Mouse (Mus musculus): ENCODE data around the gene Gm12248. TPM values are rescaled to one million over a fixed set of nuclear protein-coding genes. Genes with fewer than 3 reads are reported as not detected.
"Not testable (repeated sequence)": the region's sequence is repeated elsewhere in the genome, so short reads cannot be mapped to it uniquely, and the experiment has no call there.

Gm12248 gene
- total RNA-seq, 4 experiments from 2014 or later, result not detected

DNA sequence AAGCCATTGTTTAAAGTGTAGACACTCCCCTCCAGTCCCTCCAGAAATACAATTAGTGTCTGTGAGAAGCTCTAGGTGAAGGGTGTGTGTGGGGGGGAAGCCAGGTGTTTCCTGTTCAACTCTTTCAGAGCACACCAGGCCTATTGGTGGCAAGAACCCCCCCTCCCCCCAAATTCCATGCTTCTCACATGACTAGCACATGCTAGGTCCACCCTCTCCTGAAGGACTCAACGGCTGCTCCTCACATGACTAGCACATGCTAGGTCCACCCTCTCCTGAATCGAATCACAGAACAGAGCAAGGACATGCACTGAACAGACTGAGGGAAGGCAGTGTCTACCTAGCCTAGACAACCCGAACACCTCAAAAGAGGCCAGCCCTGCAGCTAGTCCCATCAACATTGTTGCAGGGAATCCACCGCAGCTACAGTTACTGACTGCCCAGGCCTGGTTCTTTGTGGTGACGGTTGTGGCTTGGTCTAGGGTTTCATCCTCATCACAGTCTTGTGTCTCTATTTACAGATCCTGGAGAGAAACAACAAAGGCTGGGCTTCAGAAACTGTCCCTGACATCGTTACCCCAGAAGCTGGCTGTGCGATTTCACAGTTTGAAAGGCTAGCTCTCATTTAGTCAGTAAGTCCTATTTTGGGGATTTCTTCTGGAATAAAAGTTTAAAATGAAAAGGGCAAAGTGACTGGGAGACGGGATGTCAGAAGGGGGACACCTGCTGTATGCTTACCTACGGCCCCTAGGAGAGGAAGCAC, 9.8 kb upstream of the Gm12248 start:
- DNase-seq (ENCODE audit: low spot score in 2 of 2), result no peak

DNA sequence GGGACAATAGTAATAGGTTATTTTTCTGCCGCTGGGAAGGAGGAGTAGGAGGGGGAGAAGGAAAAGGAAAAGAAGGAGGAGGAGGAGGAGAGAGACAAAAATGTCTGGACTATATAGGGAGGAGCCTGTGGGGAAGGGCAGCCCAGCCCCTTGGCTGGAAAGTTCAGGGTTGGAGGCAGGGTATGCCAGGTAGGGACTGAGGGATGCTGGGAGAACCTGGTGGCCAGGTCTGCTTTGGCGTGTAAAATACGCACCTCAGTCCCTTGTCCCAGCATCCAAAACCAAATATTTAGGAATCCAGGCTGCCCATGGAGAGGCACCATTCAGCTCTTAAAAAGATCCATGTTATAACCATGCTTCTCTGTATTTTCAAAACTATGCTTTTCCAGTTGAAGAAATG, 9.2 kb upstream of the Gm12248 start:
- DNase-seq (ENCODE audit: low spot score in 2 of 2), result no peak

DNA sequence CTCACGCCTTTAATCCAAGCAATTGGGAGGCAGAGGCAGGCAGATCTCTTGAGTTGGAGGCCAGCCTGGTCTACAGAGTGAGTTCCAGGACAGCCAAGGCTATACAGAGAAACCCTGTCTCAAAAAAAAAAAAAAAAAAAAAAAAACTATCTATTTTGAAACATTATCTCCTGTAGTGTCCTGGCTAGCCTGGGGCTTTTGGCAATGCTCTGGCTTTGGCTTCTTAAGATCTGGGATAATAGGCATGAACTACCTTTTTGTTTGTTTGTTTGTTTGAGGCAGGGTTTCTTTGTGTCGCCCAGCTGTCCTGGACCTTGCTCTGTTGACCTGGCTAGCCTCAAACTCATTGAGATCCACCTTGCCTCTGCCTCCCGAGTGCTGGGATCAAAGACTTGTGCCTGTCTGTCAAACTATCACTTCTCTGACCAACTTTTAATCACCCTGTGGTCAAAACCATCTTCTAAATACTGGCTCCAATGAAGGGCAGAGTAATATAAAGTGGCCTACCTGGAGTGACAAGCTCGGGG, 8.3 kb upstream of the Gm12248 start:
- DNase-seq (ENCODE audit: low spot score in 2 of 2), result no peak

DNA sequence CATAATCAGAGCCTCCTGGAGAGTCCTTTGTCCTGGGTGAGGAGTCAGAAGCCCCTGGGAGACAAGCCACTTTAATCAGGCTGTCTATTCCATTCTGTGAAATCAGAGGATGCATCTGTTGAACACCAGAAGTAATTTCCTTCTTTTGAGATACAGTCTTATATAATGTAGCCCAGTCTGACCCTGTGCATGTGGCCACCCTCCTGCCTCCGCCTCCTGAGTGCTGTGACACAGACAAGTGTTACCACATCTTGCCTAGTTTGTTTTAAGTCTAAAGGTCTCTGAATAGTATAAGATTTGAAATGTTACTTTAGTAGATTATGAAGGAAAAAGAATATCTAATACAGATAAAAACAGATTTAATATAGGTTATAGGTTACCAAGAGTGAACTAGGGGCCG, 7.1 kb upstream of the Gm12248 start:
- DNase-seq (ENCODE audit: low spot score in 2 of 2), result no peak

GRCm38 (mm10) chr11:58098366-58098720, 5.4 kb upstream of the Gm12248 start:
- not testable (repeated sequence) for DNase-seq (ENCODE audit: low spot score in 2 of 2)

GRCm38 (mm10) chr11:58097621-58098365, 4.9 kb upstream of the Gm12248 start:
- DNase-seq (ENCODE audit: low spot score in 2 of 2), result no peak

GRCm38 (mm10) chr11:58096821-58097620, 4.1 kb upstream of the Gm12248 start:
- no peak for DNase-seq (ENCODE audit: low spot score in 2 of 2)

DNA sequence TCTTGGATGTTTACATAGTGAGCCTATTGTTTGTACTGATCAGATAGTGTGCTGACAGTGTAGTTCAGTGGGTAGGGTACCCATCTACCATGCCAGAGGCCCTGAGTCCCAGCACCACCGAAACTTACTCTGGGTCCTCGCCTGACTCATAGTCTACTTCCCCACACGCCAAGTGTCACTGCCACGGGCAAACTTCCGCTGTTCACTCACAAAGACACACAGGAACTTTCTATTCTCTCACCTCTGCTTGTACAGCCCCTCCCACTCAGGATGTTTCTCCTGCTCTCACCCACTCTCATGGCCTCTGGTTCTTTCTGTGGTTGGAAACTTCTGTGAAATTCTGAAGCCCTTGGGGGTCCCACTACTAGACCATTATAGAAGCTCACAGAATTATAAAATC, 3.2 kb upstream of the Gm12248 start:
- DNase-seq (ENCODE audit: low spot score in 2 of 2), result no peak

DNA sequence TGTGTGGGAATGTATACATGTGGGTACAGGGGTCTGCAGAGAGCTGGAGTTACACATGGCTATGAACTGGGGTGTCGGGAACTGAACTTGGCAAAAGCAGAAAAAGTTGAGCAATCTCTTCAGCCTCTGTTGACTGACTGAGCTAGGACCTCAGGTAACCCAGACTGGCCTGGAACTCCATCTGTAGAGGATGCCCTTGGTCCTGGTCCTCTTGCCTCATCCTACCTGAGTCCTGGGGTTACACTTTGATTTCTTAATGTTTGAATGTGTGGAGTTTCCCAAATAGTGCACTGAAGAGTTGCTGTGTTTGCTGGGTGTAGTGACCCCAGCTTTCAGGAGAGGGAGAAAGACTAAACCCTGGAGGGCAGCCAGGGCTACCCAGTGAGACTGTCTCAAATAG, 2.6 kb upstream of the Gm12248 start:
- DNase-seq (ENCODE audit: low spot score in 2 of 2), result no peak

DNA sequence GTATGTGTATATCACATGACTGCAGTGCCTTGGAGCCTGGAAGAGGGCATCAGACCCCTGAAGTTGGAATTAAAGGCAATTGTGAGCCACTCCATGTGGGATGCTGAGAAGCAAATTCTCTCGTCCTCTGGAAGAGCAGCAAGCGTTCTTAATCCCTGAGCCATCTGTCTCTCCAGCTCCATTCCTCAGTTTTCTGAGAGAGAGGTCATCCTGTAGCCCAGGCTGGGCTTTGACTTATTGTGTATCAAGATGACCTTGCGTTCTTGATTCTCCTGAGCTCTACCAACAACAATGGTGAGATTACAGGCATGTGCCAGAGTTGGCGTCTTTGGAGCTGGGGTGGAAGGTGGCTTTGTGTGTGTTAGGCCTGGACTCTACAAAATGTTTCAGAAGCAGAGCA, 1.8 kb upstream of the Gm12248 start:
- no peak for DNase-seq (ENCODE audit: low spot score in 2 of 2)

- no peak for DNase-seq (ENCODE audit: low spot score in 2 of 2)
Observed at GRCm38 (mm10) chr11:58092541-58092940, 393 bp downstream of the Gm12248 start.

DNA sequence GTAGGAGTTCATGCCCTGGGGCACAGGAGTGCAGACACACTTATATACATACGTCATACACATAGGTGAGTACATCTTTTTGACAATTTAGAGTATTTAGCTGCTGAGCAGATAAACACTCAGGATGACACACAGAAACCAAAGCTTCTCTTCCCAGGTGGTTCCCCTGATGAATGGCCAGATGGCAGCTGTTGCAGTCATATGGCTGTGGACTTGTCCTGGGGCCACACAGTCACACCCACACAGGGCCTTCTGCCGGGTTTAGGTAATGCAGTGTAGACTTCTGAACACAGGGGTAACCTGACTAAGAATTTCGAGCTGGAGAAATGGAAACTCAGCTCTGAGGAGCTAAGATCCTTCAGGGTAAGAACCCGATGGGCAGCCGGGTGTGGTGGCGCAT, 11.2 kb downstream of the Gm12248 start:
- no peak for DNase-seq (ENCODE audit: low spot score in 2 of 2)

DNA sequence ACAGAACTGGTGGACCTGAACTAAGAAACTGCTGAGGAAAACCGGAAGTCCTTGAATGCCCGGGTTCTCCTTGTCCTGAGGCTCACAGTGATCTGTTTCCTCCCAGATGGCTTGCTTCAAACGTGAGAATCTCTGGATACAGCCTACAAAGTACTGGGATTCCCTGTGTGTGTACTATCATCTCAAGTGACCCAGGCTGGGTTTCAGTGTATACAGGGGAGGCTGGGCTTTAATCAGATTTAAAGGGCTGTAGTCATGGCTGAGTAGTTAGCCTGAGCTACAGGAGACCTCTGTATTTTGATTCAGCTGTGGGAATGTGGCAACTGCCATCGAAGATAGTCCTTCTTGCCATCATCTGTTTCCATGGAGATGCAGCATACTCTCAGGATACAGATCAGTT, 15.7 kb downstream of the Gm12248 start:
- DNase-seq (ENCODE audit: low spot score in 2 of 2), result no peak

GRCm38 (mm10) chr11:58072978-58073377, 20.0 kb downstream of the Gm12248 start:
- DNase-seq (ENCODE audit: low spot score in 2 of 2), result no peak

DNA sequence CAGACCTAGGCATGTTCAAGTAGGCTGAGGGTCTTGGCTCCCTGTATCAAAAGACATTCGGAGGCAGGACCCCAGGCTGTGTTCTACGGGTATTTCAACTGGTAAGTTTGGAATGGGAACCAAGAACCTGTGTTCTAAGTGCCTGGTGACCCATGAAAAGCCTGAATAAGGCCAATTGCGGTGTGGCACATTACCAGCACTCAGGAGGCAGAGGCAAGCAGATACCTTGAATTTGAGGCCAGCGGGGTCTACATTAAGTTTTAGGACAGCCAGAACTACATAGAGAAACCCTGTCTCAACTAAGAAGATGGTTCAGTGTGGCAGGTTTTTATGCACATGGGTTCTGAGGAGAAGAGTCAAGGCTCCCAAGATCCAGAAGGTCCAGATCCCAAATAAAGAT, 27.9 kb downstream of the Gm12248 start:
- no peak for DNase-seq (ENCODE audit: low spot score in 2 of 2)

DNA sequence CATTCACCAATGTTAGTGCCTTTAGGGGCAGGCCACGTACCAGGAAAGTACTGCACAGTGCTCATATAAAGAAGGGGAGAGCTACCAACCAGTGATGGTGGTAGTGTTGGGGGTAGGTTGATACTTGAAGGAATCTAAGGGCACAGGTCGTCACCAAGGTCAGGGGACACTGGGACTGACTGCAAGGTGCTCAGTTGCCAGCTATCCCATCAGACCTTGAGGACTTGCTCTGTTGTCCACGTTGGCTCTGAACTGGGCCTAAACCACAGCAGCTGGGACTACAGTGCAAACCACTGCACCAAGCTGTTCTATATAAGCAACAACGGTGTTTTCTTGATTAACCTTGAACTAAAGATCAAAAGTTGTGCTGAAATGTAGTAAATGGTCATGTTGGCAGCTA, 30.3 kb downstream of the Gm12248 start:
- no peak for DNase-seq (ENCODE audit: low spot score in 2 of 2)

DNA sequence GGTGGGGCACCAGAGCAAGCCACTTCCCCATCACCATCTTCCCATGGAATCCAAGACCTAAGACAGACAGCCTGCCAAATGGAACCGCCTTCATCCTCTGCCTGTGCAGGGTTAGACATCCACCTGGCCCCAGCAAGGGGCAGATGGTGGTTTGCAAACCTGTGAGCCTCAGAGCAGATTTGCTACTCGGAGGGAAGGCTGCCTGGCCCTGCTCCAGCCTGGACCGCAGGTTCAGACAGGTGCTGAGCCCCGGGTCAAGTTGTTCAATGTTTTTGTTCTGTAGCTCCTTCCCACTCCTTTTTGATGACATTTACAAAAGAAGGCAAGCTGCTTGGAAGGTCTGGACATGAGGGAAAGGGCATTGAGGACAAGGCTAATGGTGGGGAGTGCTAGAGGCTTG, 31.7 kb downstream of the Gm12248 start:
- not testable (repeated sequence) for DNase-seq (ENCODE audit: low spot score in 2 of 2)

DNA sequence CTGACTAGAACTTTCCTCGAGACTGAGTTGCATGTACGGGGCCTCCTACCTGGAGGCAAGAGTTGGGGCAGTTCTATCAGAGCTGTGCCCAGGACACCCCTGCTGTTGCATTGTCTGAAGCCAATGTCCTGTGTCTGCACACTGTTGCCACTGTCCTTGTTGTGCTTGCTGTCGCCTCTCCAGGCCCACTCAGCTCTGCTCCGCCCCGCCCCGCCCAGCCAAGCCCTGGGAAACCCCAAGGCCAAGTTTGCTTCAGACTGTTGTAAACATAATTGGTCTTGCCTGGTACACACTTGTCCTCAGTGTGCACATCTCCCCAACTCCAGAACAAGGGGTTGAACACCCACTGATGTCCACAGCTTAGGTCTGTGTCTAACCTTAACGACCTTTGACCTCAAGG, 33.2 kb downstream of the Gm12248 start:
- DNase-seq (ENCODE audit: low spot score in 2 of 2), result not testable (repeated sequence)

DNA sequence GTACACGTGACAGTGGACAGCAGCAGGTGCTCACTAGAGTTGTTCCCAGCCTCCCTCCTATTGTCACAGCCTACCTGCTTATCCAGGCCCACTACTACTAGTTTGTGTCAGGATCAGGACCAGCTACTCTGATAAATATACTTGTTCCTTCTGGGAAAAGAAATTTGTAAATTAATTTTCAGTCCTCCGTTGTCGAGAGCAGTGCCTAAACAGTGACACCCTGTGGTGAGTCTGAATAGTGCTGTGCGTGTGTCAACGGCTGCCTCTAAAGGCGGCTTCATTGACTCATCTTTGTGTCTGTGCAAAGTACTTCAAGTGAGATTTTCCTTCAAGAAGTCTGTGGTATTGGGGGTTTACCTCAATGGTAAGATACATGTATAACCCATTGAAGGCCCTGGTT, 35.5 kb downstream of the Gm12248 start:
- DNase-seq (ENCODE audit: low spot score in 2 of 2), result peak in 1 of 2 experiments; percentile 59

- no peak for DNase-seq (ENCODE audit: low spot score in 2 of 2)
Observed at GRCm38 (mm10) chr11:58046438-58046837, 46.5 kb downstream of the Gm12248 start.

- no peak for DNase-seq (ENCODE audit: low spot score in 2 of 2)
Observed at GRCm38 (mm10) chr11:58042861-58043431, 50.0 kb downstream of the Gm12248 start.

DNA sequence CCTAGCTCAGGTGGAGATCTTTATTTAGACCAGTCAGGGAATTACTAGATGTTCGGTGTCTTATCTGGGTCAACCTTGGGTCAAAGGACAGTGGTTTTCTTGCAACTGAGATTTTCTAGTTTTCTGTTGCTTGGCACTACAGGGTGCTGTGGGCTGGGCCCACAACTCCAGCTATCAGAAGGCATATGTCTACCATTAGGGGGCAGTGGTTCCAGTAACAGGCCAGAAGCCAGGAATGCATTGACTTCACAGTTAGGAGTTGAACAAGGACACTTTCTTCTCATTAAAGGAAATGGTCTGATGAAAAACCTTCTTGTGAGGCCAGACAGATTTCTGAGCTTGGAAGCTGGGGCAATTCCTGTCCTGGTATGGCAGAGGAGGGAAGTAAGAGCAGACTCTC, 53.9 kb downstream of the Gm12248 start:
- no peak for DNase-seq (ENCODE audit: low spot score in 2 of 2)

Measured in layer of hippocampus, adult 8-10 months (tissue).